Mouse (Mus musculus) kidney, postnatal 0 days (tissue): ENCODE results near the gene Izumo2. TPM values are rescaled to one million over a fixed set of nuclear protein-coding genes. Genes with fewer than 3 reads are reported as not detected.
A peak's percentile ranks its signal among the peaks of the same experiment; 100 is the strongest.

Experiments
- ATAC-seq: fragments of 200-750 bp; cut with Nextera tagmentation; replicated peaks from 2 replicates; pipeline ENCODE4 v1.8.0; 2017; ENCODE audit warnings: low read depth, moderate number of reproducible peaks, moderate TSS enrichment, moderate library complexity; ENCODE audit not compliant: low FRiP score
- DNase-seq: peaks from one replicate; pipeline ENCODE4 v3.0.0-alpha.2; 2016; ENCODE audit warnings: low spot score
- H3K27ac ChIP-seq: fragments of 300-500 bp; sonication (generic); 2 replicates; pipeline ENCODE4 v1.5.1; 2014; ENCODE audit warnings: mild to moderate bottlenecking
- H3K27me3 ChIP-seq: fragments of 300-500 bp; sonication (generic); 2 replicates; pipeline ENCODE4 v1.6.1; 2014; ENCODE audit warnings: low read length, mixed read lengths; ENCODE audit not compliant: insufficient read depth
- H3K36me3 ChIP-seq: fragments of 300-500 bp; sonication (generic); 2 replicates; pipeline ENCODE4 v1.6.1; 2014; ENCODE audit warnings: low read length, mixed read lengths; ENCODE audit not compliant: insufficient read depth
- H3K4me1 ChIP-seq: fragments of 300-500 bp; sonication (generic); replicated peaks from 2 replicates; pipeline ENCODE4 v1.6.1; 2014; ENCODE audit warnings: antibody characterized with exemption, low read length, mixed read lengths; ENCODE audit not compliant: insufficient read depth
- H3K4me2 ChIP-seq: fragments of 300-500 bp; sonication (generic); 2 replicates; pipeline ENCODE4 v1.6.1; 2014; ENCODE audit warnings: mild to moderate bottlenecking, low read length, moderate library complexity, mixed read lengths
- H3K4me3 ChIP-seq: fragments of 300-500 bp; sonication (generic); replicated peaks from 2 replicates; pipeline ENCODE4 v1.5.1; 2014; ENCODE audit warnings: low read depth, low read length
- H3K9ac ChIP-seq: fragments of 300-500 bp; sonication (generic); 2 replicates; pipeline ENCODE4 v1.6.1; 2014; ENCODE audit warnings: low read depth, low read length
- H3K9me3 ChIP-seq: fragments of 300-500 bp; sonication (generic); replicated peaks from 2 replicates; pipeline ENCODE4 v1.6.1; 2016; ENCODE audit warnings: low read length, inconsistent platforms, mixed read lengths
- CTCF ChIP-seq: IDR thresholded peaks from 2 replicates; pipeline ENCODE4 v1.5.1; 2016; ENCODE audit warnings: antibody characterized with exemption, low read depth, mild to moderate bottlenecking, moderate library complexity
- WGBS: fragments of 180-500 bp; shearing (Covaris S2); extraction: QIAGEN DNeasy Blood & Tissue Kit; methylation state at CpG from one replicate; pipeline ENCODE4 v1.1.7; 2014; 5-methylcytosine and 5-hydroxymethylcytosine counted together
- polyA plus RNA-seq: library from polyadenylated mRNA; unstranded; fragments of >200 nt; fragmentation: Nextera tagmentation; extraction: Ambion mirVana; gene quantifications from 2 replicates; pipeline ENCODE4 v1.2.1, GENCODE M21; 2015

Izumo2 gene
- polyA plus RNA-seq, 1 experiment from 2014 or later: not detected

DNA sequence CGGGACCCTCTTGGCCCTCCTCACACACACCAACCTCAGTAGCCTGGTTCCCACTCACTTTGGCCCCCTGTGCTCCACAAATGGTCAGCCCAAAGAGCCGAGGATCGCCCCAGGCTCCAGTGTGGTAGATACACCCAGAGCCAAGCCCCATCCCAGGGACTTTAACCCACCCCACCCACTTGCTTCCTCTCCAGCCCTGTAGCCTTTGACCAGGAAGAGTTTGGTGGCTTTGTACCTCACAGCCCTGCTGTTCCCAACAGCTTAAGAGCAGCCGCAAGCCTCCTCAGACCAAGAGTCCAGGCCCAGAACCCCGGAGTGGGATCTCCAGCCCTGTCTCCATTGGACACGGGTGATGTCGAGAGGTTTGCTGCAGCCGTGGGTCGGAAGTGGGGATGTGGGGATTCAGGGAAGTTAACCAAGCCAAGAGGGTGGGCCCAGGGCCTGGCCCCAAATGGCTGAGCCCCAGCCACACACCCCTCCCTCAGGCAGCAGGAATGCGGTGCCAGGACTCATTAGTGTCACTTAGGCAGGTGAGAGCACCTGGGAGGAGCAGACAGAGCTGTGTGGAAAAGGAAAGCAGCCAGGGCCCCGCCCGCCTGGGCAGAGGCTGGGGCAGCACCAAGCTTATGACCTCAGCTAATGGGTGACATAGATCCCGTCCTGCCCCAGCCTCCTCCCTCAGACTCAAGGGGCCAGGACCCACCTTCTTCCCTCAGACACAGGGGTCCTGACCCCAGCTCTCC is 40.4 kb upstream of the Izumo2 start:
- ATAC-seq (no peak), DNase-seq (no peak)
- H3K9ac ChIP-seq: no peak overlapping the region
- H3K27ac ChIP-seq: no peak overlapping the region
- no peak overlapping the region for H3K4me3 ChIP-seq
- no peaks in the 10 kb centered on the region for H3K36me3 ChIP-seq
- H3K9me3 ChIP-seq: no peaks in the 10 kb centered on the region
- WGBS: 68% methylated on average over 13 of the region's 13 CpGs
- no peak for TF ChIP-seq CTCF
- no peaks in the 10 kb centered on the region for H3K4me1 ChIP-seq
- no peak overlapping the region for H3K4me2 ChIP-seq
- no peaks in the 10 kb centered on the region for H3K27me3 ChIP-seq

DNA sequence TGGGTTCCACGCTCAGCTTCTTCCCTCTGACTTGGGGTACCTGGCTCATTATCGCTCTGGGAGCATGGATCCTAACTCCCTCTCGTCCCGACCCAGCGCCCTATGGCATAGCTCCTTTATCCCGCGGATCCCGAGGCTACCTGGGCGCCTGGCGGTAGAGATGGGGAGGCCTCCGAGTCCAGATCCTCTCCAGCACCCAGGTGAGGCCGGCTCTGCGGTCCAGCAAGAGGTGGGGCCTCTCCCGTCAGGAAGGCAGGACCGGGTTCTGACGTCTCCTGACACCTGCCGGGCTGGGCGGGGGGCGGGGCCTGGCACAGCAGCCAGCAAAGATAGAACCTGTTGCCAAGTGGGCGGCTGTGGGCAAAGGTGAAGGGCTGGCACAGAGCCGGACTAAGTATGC is 39.4 kb upstream of the Izumo2 start:
- no peak overlapping the region for H3K9ac ChIP-seq
- H3K27ac ChIP-seq: no peak overlapping the region
- ATAC-seq (peak; percentile 33; the same call in 1 of the 2 replicates), DNase-seq (no peak)
- H3K9me3 ChIP-seq: no peaks in the 10 kb centered on the region
- H3K4me1 ChIP-seq: no peaks in the 10 kb centered on the region
- no peaks in the 10 kb centered on the region for H3K36me3 ChIP-seq
- no peaks in the 10 kb centered on the region for H3K27me3 ChIP-seq
- no peak overlapping the region for H3K4me3 ChIP-seq
- TF ChIP-seq CTCF: no peak
- H3K4me2 ChIP-seq: no peak overlapping the region
- 13% methylated on average over 21 of the region's 21 CpGs for WGBS

DNA sequence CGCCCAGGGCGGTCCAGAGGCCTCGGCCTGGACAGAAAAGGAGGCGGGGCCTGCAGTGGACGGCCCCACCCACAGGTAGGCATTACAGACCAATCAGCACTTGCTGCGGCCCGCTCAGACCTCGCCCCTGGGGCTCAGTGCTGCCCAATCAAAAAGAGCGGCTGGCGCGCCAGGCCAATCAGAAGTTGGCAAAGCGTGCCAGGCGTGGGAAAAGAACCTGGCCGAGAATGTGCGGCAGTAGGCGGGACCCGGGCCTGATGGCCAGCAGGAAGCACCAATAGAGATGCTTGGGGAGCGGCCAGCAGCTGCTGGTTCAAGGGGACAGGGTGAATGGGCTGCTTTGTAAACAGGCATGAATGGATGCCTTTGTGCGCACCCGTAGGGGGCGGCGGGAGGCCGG is 37.7 kb upstream of the Izumo2 start, which contains the start of gene Myh14:
Myh14 (minus strand) TSS at position 41 of the 400 bp plus-strand sequence.
- 1% methylated on average over 23 of the region's 23 CpGs for WGBS
- no peak for TF ChIP-seq CTCF
- Histone ChIP-seq H3K9me3 (no peaks in the 10 kb centered on the region), H3K27me3 (no peaks in the 10 kb centered on the region), H3K4me3 (no peak within 1 kb of the TSS; the same call in 1 of the 2 replicates), H3K36me3 (no peaks in the 10 kb centered on the region), H3K27ac (no peak within 1 kb of the TSS), H3K4me2 (peak within 1 kb of the TSS; percentile 46), H3K9ac (0 out of 2 replicates have a peak within 1 kb of the TSS, but pooled peaks have one; percentile 9), H3K4me1 (no peaks in the 10 kb centered on the region)
- DNase-seq (peak; percentile 86), ATAC-seq (peak; percentile 97)

DNA sequence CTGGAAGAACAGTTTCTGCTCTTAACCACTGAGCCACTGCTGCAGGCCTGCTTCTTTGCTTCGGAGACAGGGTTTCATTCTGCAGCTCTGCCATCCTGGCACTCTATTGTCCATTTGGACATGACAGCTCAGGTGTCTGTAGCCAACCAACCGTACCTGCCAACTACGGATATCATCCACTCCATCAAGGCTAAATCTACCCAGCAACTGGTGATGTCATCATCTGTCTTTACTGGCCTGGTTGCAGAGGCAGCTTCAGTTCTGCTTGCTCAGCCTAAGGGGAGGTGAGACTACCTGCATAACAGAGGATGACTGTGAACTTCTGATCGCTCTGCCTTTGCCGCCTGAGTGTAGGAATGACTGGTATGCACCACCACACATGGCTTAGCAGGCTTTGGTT is 36.3 kb upstream of the Izumo2 start:
- H3K27ac ChIP-seq: no peak overlapping the region
- H3K4me1 ChIP-seq: no peaks in the 10 kb centered on the region
- no peak for TF ChIP-seq CTCF
- WGBS: 66% methylated on average over 5 of the region's 5 CpGs
- H3K36me3 ChIP-seq: no peaks in the 10 kb centered on the region
- no peak overlapping the region for H3K4me2 ChIP-seq
- H3K4me3 ChIP-seq: no peak overlapping the region
- no peaks in the 10 kb centered on the region for H3K9me3 ChIP-seq
- H3K27me3 ChIP-seq: no peaks in the 10 kb centered on the region
- no peak overlapping the region for H3K9ac ChIP-seq
- peak; percentile 15 for DNase-seq
- ATAC-seq: no peak

DNA sequence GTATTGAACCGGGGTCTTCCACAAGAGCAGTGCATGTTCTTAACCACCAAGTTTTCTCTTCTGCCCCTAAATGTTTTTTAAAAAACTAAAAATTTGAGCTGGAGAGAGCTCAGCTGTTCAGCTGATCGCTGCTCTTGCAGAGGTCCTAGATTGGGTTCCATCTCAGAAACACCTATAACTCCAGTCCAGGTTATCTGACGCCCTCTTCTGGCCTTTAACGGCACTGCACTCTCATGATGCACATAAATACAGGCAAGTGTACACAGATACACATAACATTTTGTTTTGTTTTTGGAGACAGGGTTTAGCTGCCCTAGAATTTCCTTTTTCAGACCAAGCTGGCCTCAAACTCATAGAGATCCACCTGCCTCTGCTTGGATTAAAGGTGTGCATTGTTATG is 34.0 kb upstream of the Izumo2 start:
- TF ChIP-seq CTCF: peak; percentile 9; the same call in 1 of the 2 replicates
- Histone ChIP-seq H3K4me1 (no peaks in the 10 kb centered on the region), H3K27ac (no peak overlapping the region), H3K36me3 (no peaks in the 10 kb centered on the region), H3K9me3 (no peaks in the 10 kb centered on the region), H3K9ac (no peak overlapping the region), H3K4me3 (no peak overlapping the region), H3K27me3 (no peaks in the 10 kb centered on the region), H3K4me2 (no peak overlapping the region)
- ATAC-seq (no peak), DNase-seq (no peak)
- 69% methylated on average over 4 of the region's 4 CpGs for WGBS

DNA sequence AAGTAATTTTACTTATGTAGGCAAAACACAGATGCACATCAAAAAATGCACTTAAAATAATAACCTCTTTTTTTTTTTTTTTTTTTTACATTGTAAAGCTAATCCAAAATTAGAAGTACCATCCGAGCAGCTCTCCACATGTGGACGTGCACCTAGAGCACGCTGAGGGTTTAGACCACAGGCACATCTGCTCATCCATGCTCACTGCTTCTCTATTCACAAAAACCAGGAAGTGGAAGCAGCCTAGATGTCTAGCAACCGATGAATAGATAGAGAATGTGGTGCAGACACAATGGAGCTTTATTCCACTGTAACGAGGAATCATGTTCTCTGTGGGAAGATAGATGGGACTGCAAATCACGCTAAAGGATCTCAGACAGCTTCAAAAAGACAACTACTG is 33.4 kb upstream of the Izumo2 start:
- Histone ChIP-seq H3K9me3 (no peaks in the 10 kb centered on the region), H3K36me3 (no peaks in the 10 kb centered on the region), H3K27ac (no peak overlapping the region), H3K27me3 (no peaks in the 10 kb centered on the region), H3K9ac (no peak overlapping the region), H3K4me1 (no peaks in the 10 kb centered on the region), H3K4me2 (no peak overlapping the region), H3K4me3 (no peak overlapping the region)
- ATAC-seq (no peak), DNase-seq (no peak)
- no peak for TF ChIP-seq CTCF
- WGBS: 92% methylated on average over 6 of the region's 6 CpGs

DNA sequence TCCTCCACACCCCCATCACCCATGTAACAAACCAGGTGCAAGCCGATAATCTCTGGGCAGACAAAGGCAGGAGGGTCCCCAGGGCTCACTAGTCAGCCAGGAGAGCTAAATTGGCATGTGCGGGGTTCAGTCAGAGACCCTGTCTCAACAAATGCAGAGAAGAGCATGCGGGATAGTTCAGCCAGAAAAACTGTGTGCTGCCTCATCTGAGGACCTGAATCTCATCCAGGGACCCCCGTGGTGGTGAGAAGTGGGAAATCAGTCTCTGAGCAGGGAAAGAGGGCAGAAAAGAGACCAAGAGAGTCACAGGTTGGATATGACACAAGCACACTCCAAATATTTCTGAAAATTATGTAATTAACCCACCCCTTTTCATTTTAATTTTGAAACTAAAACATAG is 32.4 kb upstream of the Izumo2 start:
- Histone ChIP-seq H3K4me3 (no peak overlapping the region), H3K27me3 (no peaks in the 10 kb centered on the region), H3K4me1 (no peaks in the 10 kb centered on the region), H3K4me2 (no peak overlapping the region), H3K9ac (no peak overlapping the region), H3K9me3 (no peaks in the 10 kb centered on the region), H3K27ac (no peak overlapping the region), H3K36me3 (no peaks in the 10 kb centered on the region)
- DNase-seq (no peak), ATAC-seq (no peak)
- TF ChIP-seq CTCF: no peak
- 62% methylated on average over 4 of the region's 4 CpGs for WGBS
